Mouse (Mus musculus) megakaryocyte, embryonic 14.5 days (primary cell): ENCODE results near the gene Tnmd. TPM values are rescaled to one million over a fixed set of nuclear protein-coding genes. Genes with fewer than 3 reads are reported as not detected.

ENCODE experiments used
- H3K27me3 ChIP-seq: replicated peaks from 2 replicates; pipeline ENCODE3; 2012; ENCODE audit warnings: inconsistent platforms
- H3K36me3 ChIP-seq: replicated peaks from 2 replicates; pipeline ENCODE3; 2012; ENCODE audit warnings: low read length, inconsistent platforms, mixed read lengths
- H3K4me1 ChIP-seq: 2 replicates; pipeline ENCODE4 v1.6.1; 2012; ENCODE audit warnings: inconsistent platforms
- H3K4me3 ChIP-seq: replicated peaks from 2 replicates; pipeline ENCODE3; 2012; ENCODE audit warnings: moderate library complexity, mild to moderate bottlenecking, inconsistent platforms
- H3K9me3 ChIP-seq: 2 replicates; pipeline ENCODE4 v1.6.1; 2012; ENCODE audit warnings: inconsistent platforms
- FLI1 ChIP-seq: IDR thresholded peaks from 2 replicates; pipeline ENCODE4 v1.6.1; 2012; ENCODE audit warnings: low read length, inconsistent platforms, mixed read lengths
- GATA1 ChIP-seq: IDR thresholded peaks from 3 replicates; pipeline ENCODE4 v1.6.1; 2012; ENCODE audit warnings: mixed read lengths, low read length, inconsistent platforms, borderline replicate concordance
- polyA plus RNA-seq: library from polyadenylated mRNA; stranded (reverse); fragments of >175 nt; gene quantifications from 2 replicates; pipeline ENCODE4 v1.2.3, GENCODE M21; 2012; ENCODE audit warnings: low replicate concordance; ENCODE audit not compliant: insufficient read depth

The Tnmd gene
- not detected in 2 replicates for polyA plus RNA-seq

GRCm38 (mm10) chrX:133850680-133851079 is at the start of gene Tnmd:
Gene Tnmd, plus strand, starts transcription at chrX:133850980.
- Histone ChIP-seq H3K36me3 (no peaks in the 10 kb centered on the region), H3K4me3 (no peak within 1 kb of the TSS), H3K4me1 (no peaks in the 10 kb centered on the region), H3K27me3 (peaks cover 9% of the 10 kb centered on the region), H3K9me3 (no peaks in the 10 kb centered on the region)
- TF ChIP-seq GATA1 (no peak), FLI1 (no peak)

- TF ChIP-seq FLI1 (no peak), GATA1 (no peak)
- H3K4me3 ChIP-seq, result no peak overlapping the region
- H3K9me3 ChIP-seq, result 0 out of 2 replicates have a peak, but pooled peaks cover 4% of the 10 kb centered on the region
- no peaks in the 10 kb centered on the region for H3K36me3 ChIP-seq
- no peaks in the 10 kb centered on the region for H3K4me1 ChIP-seq
- H3K27me3 ChIP-seq, result peaks cover 8% of the 10 kb centered on the region
Observed at GRCm38 (mm10) chrX:133853637-133854036, 2.9 kb downstream of the Tnmd start.

- TF ChIP-seq FLI1 (no peak), GATA1 (no peak)
- Histone ChIP-seq H3K4me3 (no peak overlapping the region), H3K36me3 (no peaks in the 10 kb centered on the region), H3K4me1 (no peaks in the 10 kb centered on the region), H3K9me3 (peaks cover 7% of the 10 kb centered on the region), H3K27me3 (peaks cover 7% of the 10 kb centered on the region)
Observed at GRCm38 (mm10) chrX:133869743-133870142, 19.0 kb downstream of the Tnmd start.

GRCm38 (mm10) chrX:133887308-133887707 is 36.5 kb downstream of the Tnmd start:
- no peak for TF ChIP-seq GATA1
- no peaks in the 10 kb centered on the region for H3K36me3 ChIP-seq
- no peaks in the 10 kb centered on the region for H3K4me1 ChIP-seq
- H3K9me3 ChIP-seq, result no peaks in the 10 kb centered on the region
- H3K27me3 ChIP-seq, result peaks cover 2% of the 10 kb centered on the region
- no peak overlapping the region for H3K4me3 ChIP-seq

GRCm38 (mm10) chrX:133888111-133888510 is 37.3 kb downstream of the Tnmd start:
- H3K4me1 ChIP-seq, result no peaks in the 10 kb centered on the region
- H3K36me3 ChIP-seq, result no peaks in the 10 kb centered on the region
- peaks cover 2% of the 10 kb centered on the region for H3K27me3 ChIP-seq
- no peaks in the 10 kb centered on the region for H3K9me3 ChIP-seq
- TF ChIP-seq FLI1, result no peak
- no peak for TF ChIP-seq GATA1
- no peak overlapping the region for H3K4me3 ChIP-seq

- Histone ChIP-seq H3K27me3 (peaks cover 4% of the 10 kb centered on the region), H3K4me3 (peak within 1 kb of the TSS; percentile 91), H3K9me3 (no peaks in the 10 kb centered on the region), H3K4me1 (peaks cover 19% of the 10 kb centered on the region), H3K36me3 (no peaks in the 10 kb centered on the region)
- TF ChIP-seq FLI1 (no peak), GATA1 (no peak)
Observed at GRCm38 (mm10) chrX:133898014-133898542, 47.3 kb downstream of the Tnmd start, which contains the start of gene Tspan6. Gene Tspan6, minus strand, starts transcription at chrX:133898429.

- Histone ChIP-seq H3K27me3 (peaks cover 21% of the 10 kb centered on the region), H3K9me3 (no peaks in the 10 kb centered on the region), H3K36me3 (no peaks in the 10 kb centered on the region), H3K4me3 (no peak within 1 kb of the TSS), H3K4me1 (peaks cover 8% of the 10 kb centered on the region)
- TF ChIP-seq GATA1 (no peak), FLI1 (no peak)
Observed at GRCm38 (mm10) chrX:133908261-133908660, 57.5 kb downstream of the Tnmd start, which contains the start of gene Srpx2. Gene Srpx2, plus strand, starts transcription at chrX:133908426.

GRCm38 (mm10) chrX:133911397-133912103 is 60.8 kb downstream of the Tnmd start:
- no peak for TF ChIP-seq FLI1

GRCm38 (mm10) chrX:133913006-133913405 is 62.2 kb downstream of the Tnmd start:
- no peaks in the 10 kb centered on the region for H3K9me3 ChIP-seq
- H3K27me3 ChIP-seq, result peaks cover 28% of the 10 kb centered on the region
- no peaks in the 10 kb centered on the region for H3K36me3 ChIP-seq
- H3K4me3 ChIP-seq, result no peak overlapping the region
- peaks cover 18% of the 10 kb centered on the region for H3K4me1 ChIP-seq
- TF ChIP-seq GATA1 (no peak), FLI1 (no peak)

More at GRCm38 (mm10) chrX:133911397-133912103, 60.8 kb downstream of the Tnmd start:
- H3K9me3 ChIP-seq, result no peaks in the 10 kb centered on the region
- H3K27me3 ChIP-seq, result peaks cover 28% of the 10 kb centered on the region
- H3K4me3 ChIP-seq, result no peak overlapping the region
- peaks cover 18% of the 10 kb centered on the region for H3K4me1 ChIP-seq
- H3K36me3 ChIP-seq, result no peaks in the 10 kb centered on the region

GRCm38 (mm10) chrX:133914219-133914618 is 63.4 kb downstream of the Tnmd start:
- H3K9me3 ChIP-seq, result no peaks in the 10 kb centered on the region
- peaks cover 14% of the 10 kb centered on the region for H3K4me1 ChIP-seq
- no peak overlapping the region for H3K4me3 ChIP-seq
- TF ChIP-seq GATA1 (no peak), FLI1 (no peak)
- no peaks in the 10 kb centered on the region for H3K36me3 ChIP-seq
- H3K27me3 ChIP-seq, result peaks cover 33% of the 10 kb centered on the region

Other genes with a start within 250 kb of the Tnmd start
- not detected in 2 replicates for gene Pcdh19, start 162.0 kb upstream of the Tnmd start, polyA plus RNA-seq
- gene Tspan6, start 47.4 kb downstream of the Tnmd start, polyA plus RNA-seq, result 0.97 and 1.0 TPM in 2 replicates
- not detected in 2 replicates for gene Srpx2, start 57.4 kb downstream of the Tnmd start, polyA plus RNA-seq
- 1.9 TPM in 1 of 2 replicates, not detected in the other for gene Sytl4, start 130.8 kb downstream of the Tnmd start, polyA plus RNA-seq
- 11.3 and 17.9 TPM in 2 replicates for gene Cstf2, start 208.2 kb downstream of the Tnmd start, polyA plus RNA-seq